Mouse (Mus musculus) liver, embryonic 14.5 days (tissue): Measurements from ENCODE around the gene Nnmt.

Experiments used
- CTCF ChIP-seq: IDR thresholded peaks from 2 replicates; pipeline ENCODE4 v1.5.1; 2016; ENCODE audit warnings: antibody characterized with exemption, low read depth, control low read depth
- EP300 ChIP-seq: IDR thresholded peaks from 2 replicates; pipeline ENCODE4 v1.6.1; 2016; ENCODE audit warnings: antibody characterized with exemption, low read depth

- no peak for TF ChIP-seq CTCF
- TF ChIP-seq EP300: no peak
Observed at GRCm38 (mm10) chr9:48652026-48652425, 47.1 kb upstream of the Nnmt start.
